Mouse (Mus musculus) G1E (cell line): ENCODE data around the gene Kcnn4.

ENCODE experiments used
- CTCF ChIP-seq: IDR thresholded peaks from 2 replicates; pipeline ENCODE4 v1.5.1; 2012; ENCODE audit warnings: low read depth, low read length, inconsistent platforms, mixed read lengths
- GATA1 ChIP-seq: IDR thresholded peaks from 2 replicates; pipeline ENCODE4 v1.6.1; 2012; ENCODE audit warnings: borderline replicate concordance, low read length, inconsistent platforms, mixed read lengths

DNA sequence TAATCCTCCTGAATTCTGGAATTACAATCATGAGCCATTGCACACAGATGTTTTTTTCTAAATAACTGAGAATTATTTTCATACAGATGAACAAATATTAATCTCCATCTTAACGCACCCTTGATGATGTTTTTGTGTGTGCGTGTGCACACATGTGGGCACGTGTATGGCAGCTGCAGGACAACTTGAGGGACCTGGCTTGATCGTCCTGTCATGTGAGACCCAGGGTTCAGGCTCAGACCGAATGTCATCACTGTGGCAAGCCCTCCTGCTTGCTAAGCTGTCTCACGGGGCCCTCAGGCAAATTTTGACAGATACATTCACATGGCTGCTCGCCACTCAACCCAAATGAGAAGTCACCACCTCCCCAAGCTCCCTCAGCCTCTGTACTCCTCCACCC lies 20.4 kb downstream of the Kcnn4 start:
- TF ChIP-seq GATA1: no peak
- TF ChIP-seq CTCF: no peak
